Mouse (Mus musculus): ENCODE data around the gene Muc3.

DNA sequence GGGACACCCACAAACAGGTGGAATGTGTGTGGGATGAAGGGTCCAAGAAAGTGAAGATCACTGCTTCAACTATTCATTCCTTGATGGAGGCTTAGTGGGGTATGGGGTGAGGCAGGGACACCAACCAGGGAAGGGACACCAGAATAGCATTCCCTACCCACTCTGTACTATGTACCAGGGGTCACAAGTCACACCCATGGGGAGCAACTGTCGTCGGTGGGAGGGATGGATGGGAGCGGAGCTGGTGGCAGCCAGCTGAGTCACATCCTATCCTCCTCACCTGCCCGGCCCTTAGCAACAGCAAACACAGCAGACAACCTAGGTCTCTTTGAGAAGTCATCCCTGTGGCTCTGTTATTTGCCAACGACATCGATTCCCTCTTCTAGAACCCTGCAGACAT is 18.4 kb upstream of the Muc3 start:
- TF ChIP-seq CTCF (IDR thresholded peaks at IDR 0.05; ENCODE audit: extremely low read depth, insufficient read depth, low read length) (no peak), POLR2A (IDR thresholded peaks at IDR 0.05; ENCODE audit: extremely low read depth, insufficient read depth, low read length) (no peak)
